Mouse (Mus musculus): ENCODE results near the gene Tmem245.
A peak's percentile ranks its signal among the peaks of the same experiment; 100 is the strongest.

DNA sequence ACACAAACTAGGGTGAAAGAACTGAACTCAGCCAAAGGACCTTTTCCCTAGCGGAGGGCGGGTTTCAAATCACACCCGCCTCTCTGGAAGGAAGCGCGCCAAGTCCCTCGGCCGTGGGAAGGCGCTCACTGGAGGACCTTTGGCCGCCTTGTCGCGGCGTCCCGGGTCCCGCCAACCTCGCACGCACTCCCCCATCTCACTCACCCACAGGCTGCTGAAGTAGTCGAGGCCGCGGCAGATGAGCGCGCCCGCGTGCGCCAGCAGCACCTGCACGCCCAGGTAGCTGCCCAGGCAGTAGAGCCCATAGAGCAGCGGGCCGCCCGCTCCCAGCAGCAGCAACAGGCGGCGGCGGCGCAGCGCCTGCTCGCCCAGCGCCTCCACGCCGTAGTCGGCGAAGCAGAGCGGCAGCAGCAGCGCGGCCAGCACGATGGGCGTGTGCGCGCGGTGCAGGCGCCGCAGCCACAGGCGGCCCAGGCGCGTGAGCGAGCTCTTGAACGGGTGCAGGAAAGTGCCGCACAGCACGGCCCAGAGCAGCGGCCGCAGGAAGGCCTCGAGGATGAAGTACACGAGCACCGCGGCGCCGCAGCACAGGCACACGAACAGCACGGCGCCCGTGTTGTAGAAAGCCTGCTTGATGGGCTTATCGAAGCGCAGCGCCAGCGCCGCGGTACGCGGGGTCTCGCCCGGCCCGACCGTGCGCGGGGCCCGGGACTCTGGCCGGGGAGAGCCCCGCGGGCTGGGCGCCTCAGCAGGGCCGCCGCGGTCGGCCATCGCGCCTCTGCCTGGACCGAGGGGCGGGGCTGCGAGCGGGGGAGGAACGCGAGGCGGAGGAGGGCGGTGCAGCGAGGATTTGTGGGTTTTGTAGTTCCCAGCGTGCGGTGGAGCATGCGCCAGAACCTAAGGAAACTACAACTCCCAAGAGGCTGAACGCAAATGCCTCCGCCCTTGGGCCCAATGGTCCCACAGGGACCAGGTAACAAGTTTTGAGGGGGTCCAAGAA is at the start of gene Tmem245:
- TF ChIP-seq POLR2A (IDR thresholded peaks at IDR 0.05; ENCODE audit: borderline replicate concordance, low read depth, low read length) (0 out of 2 replicates have a peak, but pooled peaks have one; percentile 53), CTCF (IDR thresholded peaks at IDR 0.05; ENCODE audit: low read depth, low read length) (no peak)
